ENCODE assay signal across 8 mouse cellular contexts in the genomic region with DNA sequence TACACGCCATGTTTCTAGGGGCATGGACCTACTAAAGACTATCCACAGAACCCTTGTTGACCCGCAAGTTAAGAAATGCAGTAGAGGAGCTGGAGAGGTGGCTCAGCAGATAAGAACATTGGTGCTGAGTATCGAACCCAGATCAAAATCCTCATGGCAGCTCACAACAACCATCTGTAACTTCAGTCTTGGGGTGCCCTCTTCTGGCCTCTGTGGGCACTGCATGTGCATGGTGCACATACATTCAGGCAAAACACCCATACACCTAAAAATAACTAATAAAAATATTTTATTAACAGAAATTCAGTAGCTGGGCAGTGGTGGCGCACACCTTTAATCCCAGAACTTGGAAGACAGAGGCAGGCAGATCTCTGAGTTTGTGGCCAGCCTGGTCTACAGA. TPM values are rescaled to one million over a fixed set of nuclear protein-coding genes. Genes with fewer than 3 reads are reported as not detected.
A peak's percentile ranks its signal among the peaks of the same experiment; 100 is the strongest.
DNase-seq lines count a peak whose midpoint lies in the region; ATAC-seq and TF ChIP-seq lines count a peak whose summit lies in the region.
"Had no signal": no experiment of that assay in that cellular context is flagged by ENCODE, and none has a peak within 500 bp of the region (broad histone marks: within the 10 kb centered on the region; RNA-seq: fewer than 3 reads in every experiment).

No protein-coding gene starts in this region.

- no peak overlapping the region for H3K9ac ChIP-seq in hindbrain, postnatal 0 days (replicated peaks; ENCODE audit: low read length)
- no peak overlapping the region for H3K9ac ChIP-seq in hindbrain, embryonic 13.5 days
- no peak overlapping the region for H3K9ac ChIP-seq in ES-Bruce4 (ENCODE audit: low read depth, poor library complexity, severe bottlenecking)
- H3K9ac ChIP-seq: limb, embryonic 12.5 days had no signal

- TF ChIP-seq POLR2A in ES-Bruce4 (IDR thresholded peaks at IDR 0.05; ENCODE audit: insufficient read depth, low read length): no peak

- ATAC-seq in hindbrain, postnatal 0 days: no peak
- ATAC-seq in hindbrain, embryonic 13.5 days (ENCODE audit: low FRiP score): no peak

- H3K27me3 ChIP-seq in hindbrain, postnatal 0 days (ENCODE audit: insufficient read depth, low read length): peaks cover 21% of the 10 kb centered on the region
- peaks cover 48% of the 10 kb centered on the region for H3K27me3 ChIP-seq in hindbrain, embryonic 13.5 days
- H3K27me3 ChIP-seq in ES-Bruce4 (ENCODE audit: control insufficient read depth, insufficient read depth, low read length, poor library complexity, severe bottlenecking): peaks cover 7% of the 10 kb centered on the region

- H3K4me2 ChIP-seq in hindbrain, postnatal 0 days (ENCODE audit: low read depth, low read length): no peak overlapping the region
- no peak overlapping the region for H3K4me2 ChIP-seq in hindbrain, embryonic 13.5 days
- H3K4me2 ChIP-seq: limb, embryonic 12.5 days had no signal

- 81% methylated on average over 4 of the region's 4 CpGs for WGBS in hindbrain, postnatal 0 days
- WGBS in hindbrain, embryonic 13.5 days: 82% methylated on average over 4 of the region's 4 CpGs

- no peak for TF ChIP-seq EP300 in ES-Bruce4 (IDR thresholded peaks at IDR 0.05; ENCODE audit: insufficient read depth, low read depth, low read length)

- TF ChIP-seq CTCF in hindbrain, postnatal 0 days (IDR thresholded peaks at IDR 0.05; ENCODE audit: low read depth): peak; percentile 65
- TF ChIP-seq CTCF in ES-Bruce4 (IDR thresholded peaks at IDR 0.05; ENCODE audit: low read depth, low read length): peak; percentile 62

- H3K27ac ChIP-seq in hindbrain, postnatal 0 days: no peak overlapping the region
- H3K27ac ChIP-seq in hindbrain, embryonic 13.5 days: no peak overlapping the region
- no peak overlapping the region for H3K27ac ChIP-seq in ES-Bruce4 (ENCODE audit: insufficient read depth, low read length)
- H3K27ac ChIP-seq: limb, embryonic 12.5 days had no signal

- DNase-seq in hindbrain, postnatal 0 days (ENCODE audit: low spot score): peak; percentile 34
- peak; percentile 37 for DNase-seq in 416B (ENCODE audit: low read depth)
- DNase-seq in kidney, postnatal 10 days: peak; percentile 49
- DNase-seq in thymus, postnatal 36 days: peak; percentile 52 to 54
- no peak for DNase-seq in gastrocnemius, adult 8-10 months (ENCODE audit: low spot score in 2 of 2)

- H3K36me3 ChIP-seq in hindbrain, postnatal 0 days (ENCODE audit: insufficient read depth, low read length): no peaks in the 10 kb centered on the region
- no peaks in the 10 kb centered on the region for H3K36me3 ChIP-seq in hindbrain, embryonic 13.5 days
- no peaks in the 10 kb centered on the region for H3K36me3 ChIP-seq in ES-Bruce4 (ENCODE audit: control insufficient read depth, insufficient read depth, low read length, poor library complexity, severe bottlenecking)
- H3K36me3 ChIP-seq: limb, embryonic 12.5 days had no signal

- H3K4me1 ChIP-seq in hindbrain, postnatal 0 days (ENCODE audit: insufficient read depth, low read length): no peaks in the 10 kb centered on the region; the same call in 1 of the 2 replicates
- H3K4me1 ChIP-seq in hindbrain, embryonic 13.5 days (replicated peaks): peaks cover 14% of the 10 kb centered on the region
- H3K4me1 ChIP-seq in ES-Bruce4 (ENCODE audit: control insufficient read depth, insufficient read depth, low read length): no peaks in the 10 kb centered on the region

- no peak overlapping the region for H3K4me3 ChIP-seq in hindbrain, postnatal 0 days (ENCODE audit: low read length)
- H3K4me3 ChIP-seq in hindbrain, embryonic 13.5 days: no peak overlapping the region
- H3K4me3 ChIP-seq in ES-Bruce4 (ENCODE audit: low read depth, low read length): no peak overlapping the region
- H3K4me3 ChIP-seq: limb, embryonic 12.5 days had no signal

- H3K9me3 ChIP-seq in hindbrain, postnatal 0 days (ENCODE audit: low read length): no peaks in the 10 kb centered on the region
- H3K9me3 ChIP-seq in hindbrain, embryonic 13.5 days: no peaks in the 10 kb centered on the region
- H3K9me3 ChIP-seq in ES-Bruce4 (replicated peaks; ENCODE audit: control insufficient read depth, insufficient read depth, low read length, poor library complexity, severe bottlenecking): no peaks in the 10 kb centered on the region

RNA-seq across cellular contexts. Expression of a gene that starts 54.1 kb away (rescaled TPM):
- total RNA-seq in hindbrain, postnatal 0 days (2014; rRNA removed): 1.2 and 1.4 TPM in 2 replicates
- polyA plus RNA-seq in hindbrain, postnatal 0 days (2015; fragmentation: Nextera tagmentation; extraction: Ambion mirVana): 0.83 and 0.88 TPM in 2 replicates
- 0.38 and 0.49 TPM in 2 replicates for polyA plus RNA-seq in hindbrain, embryonic 13.5 days (2015; fragmentation: Nextera tagmentation; extraction: Ambion mirVana)
- 5.8 and 6.6 TPM in 2 replicates for polyA plus RNA-seq in ES-Bruce4 (2011; ENCODE audit: insufficient read depth, insufficient read length, low read depth, missing spikeins)
- 100 to 1,000 TPM; 459 to 572 (median 513) TPM for total RNA-seq in gastrocnemius, adult 8-10 months (2022)

Comparison
In these comparisons a context has a peak if more than half of its experiments do, and no peak if none do; other contexts are left out.
1. DNase-seq: peak in hindbrain, postnatal 0 days (single experiment), 416B (single experiment), kidney, postnatal 10 days (single experiment) and thymus, postnatal 36 days (2 of 2); none in gastrocnemius, adult 8-10 months (0 of 2).